Mouse (Mus musculus): Measurements from ENCODE around the gene Usp24. TPM values are rescaled to one million over a fixed set of nuclear protein-coding genes. Genes with fewer than 3 reads are reported as not detected.

The Usp24 gene
- polyA plus RNA-seq, 1 experiment from 2014 or later, result 8.8 TPM

GRCm38 (mm10) chr4:106453516-106453915 is 137.5 kb downstream of the Usp24 start:
- ATAC-seq (replicated peaks; ENCODE audit: insufficient number of reproducible peaks, low FRiP score, low TSS enrichment, low read depth), result no peak
- no peak overlapping the region for H3K9ac ChIP-seq (replicated peaks; ENCODE audit: low read length)
- no peaks in the 10 kb centered on the region for H3K27me3 ChIP-seq (ENCODE audit: control insufficient read depth, insufficient read depth, low read length)
- no peak overlapping the region for H3K4me2 ChIP-seq (ENCODE audit: low read depth, low read length)
- H3K9me3 ChIP-seq (replicated peaks; ENCODE audit: control insufficient read depth, low read length), result no peaks in the 10 kb centered on the region
- no peak for DNase-seq (ENCODE audit: low spot score)
- no peaks in the 10 kb centered on the region for H3K4me1 ChIP-seq (ENCODE audit: control insufficient read depth, insufficient read depth, low read length)
- WGBS, result 87% methylated on average over 4 of the region's 4 CpGs
- no peak overlapping the region for H3K27ac ChIP-seq (replicated peaks; ENCODE audit: low read depth, low read length)
- no peak overlapping the region for H3K4me3 ChIP-seq (ENCODE audit: low read depth, low read length)
- H3K36me3 ChIP-seq (replicated peaks; ENCODE audit: control insufficient read depth, insufficient read depth, low read depth, low read length), result no peaks in the 10 kb centered on the region

- ATAC-seq (replicated peaks; ENCODE audit: insufficient number of reproducible peaks, low FRiP score, low TSS enrichment, low read depth), result no peak
- Histone ChIP-seq H3K9me3 (replicated peaks; ENCODE audit: control insufficient read depth, low read length) (no peaks in the 10 kb centered on the region), H3K4me3 (ENCODE audit: low read depth, low read length) (no peak overlapping the region), H3K27ac (replicated peaks; ENCODE audit: low read depth, low read length) (no peak overlapping the region), H3K36me3 (replicated peaks; ENCODE audit: control insufficient read depth, insufficient read depth, low read depth, low read length) (no peaks in the 10 kb centered on the region), H3K4me2 (ENCODE audit: low read depth, low read length) (no peak overlapping the region), H3K27me3 (ENCODE audit: control insufficient read depth, insufficient read depth, low read length) (no peaks in the 10 kb centered on the region), H3K9ac (replicated peaks; ENCODE audit: low read length) (no peak overlapping the region), H3K4me1 (ENCODE audit: control insufficient read depth, insufficient read depth, low read length) (no peaks in the 10 kb centered on the region)
- WGBS, result 91% methylated on average over 7 of the region's 7 CpGs
- DNase-seq (ENCODE audit: low spot score), result no peak
Measured at GRCm38 (mm10) chr4:106454541-106454940, 138.5 kb downstream of the Usp24 start.

DNA sequence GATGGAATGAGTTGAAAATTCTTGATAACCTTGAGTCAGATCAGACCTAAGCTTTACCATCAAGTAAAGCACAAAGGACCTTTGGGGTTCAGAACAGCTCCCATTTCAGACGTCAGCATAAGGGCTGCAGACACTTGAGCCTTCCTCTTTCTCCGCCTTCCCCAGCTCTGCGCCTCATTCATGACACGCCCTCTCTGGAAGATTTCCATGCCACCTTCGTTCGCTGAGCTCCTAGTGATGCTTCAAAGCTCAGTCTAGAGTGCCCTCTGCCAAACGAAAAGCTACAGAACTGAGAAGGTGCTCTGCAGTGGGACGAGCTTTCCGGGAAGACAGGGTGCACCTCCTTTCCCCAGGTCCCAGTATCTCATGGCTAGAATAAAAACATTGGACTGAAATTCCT is 146.0 kb downstream of the Usp24 start:
- ATAC-seq (replicated peaks; ENCODE audit: insufficient number of reproducible peaks, low FRiP score, low TSS enrichment, low read depth), result no peak
- Histone ChIP-seq H3K9me3 (replicated peaks; ENCODE audit: control insufficient read depth, low read length) (no peaks in the 10 kb centered on the region), H3K36me3 (replicated peaks; ENCODE audit: control insufficient read depth, insufficient read depth, low read depth, low read length) (no peaks in the 10 kb centered on the region), H3K27me3 (ENCODE audit: control insufficient read depth, insufficient read depth, low read length) (peaks cover 25% of the 10 kb centered on the region), H3K4me1 (ENCODE audit: control insufficient read depth, insufficient read depth, low read length) (peaks cover 3% of the 10 kb centered on the region), H3K9ac (replicated peaks; ENCODE audit: low read length) (no peak overlapping the region), H3K4me3 (ENCODE audit: low read depth, low read length) (no peak overlapping the region), H3K4me2 (ENCODE audit: low read depth, low read length) (no peak overlapping the region), H3K27ac (replicated peaks; ENCODE audit: low read depth, low read length) (no peak overlapping the region)
- no peak for DNase-seq (ENCODE audit: low spot score)
- WGBS, result 78% methylated on average over 9 of the region's 9 CpGs

DNA sequence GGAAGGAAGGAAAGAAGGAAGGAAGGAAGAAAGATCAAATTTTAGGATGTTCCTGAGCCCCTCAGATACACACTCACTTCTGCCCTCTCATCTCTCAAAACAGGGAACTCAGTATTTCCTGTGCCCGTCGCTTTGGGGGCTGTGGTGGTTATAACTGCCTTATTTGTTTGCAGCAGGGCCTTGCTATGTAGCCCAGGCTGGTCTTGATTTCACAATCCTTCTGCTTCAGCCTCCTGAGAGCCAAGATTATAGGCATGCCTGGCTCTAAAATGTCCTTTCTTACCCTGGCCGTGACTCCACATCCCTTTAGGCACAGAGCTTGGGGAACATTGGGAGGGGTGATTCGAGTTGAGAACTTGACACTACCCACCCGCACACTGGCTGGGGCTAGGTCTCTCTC is 146.5 kb downstream of the Usp24 start:
- ATAC-seq (replicated peaks; ENCODE audit: insufficient number of reproducible peaks, low FRiP score, low TSS enrichment, low read depth) (no peak), DNase-seq (ENCODE audit: low spot score) (no peak)
- no peak overlapping the region for H3K4me2 ChIP-seq (ENCODE audit: low read depth, low read length)
- WGBS, result 75% methylated on average over 5 of the region's 5 CpGs
- H3K9ac ChIP-seq (replicated peaks; ENCODE audit: low read length), result no peak overlapping the region
- peaks cover 25% of the 10 kb centered on the region for H3K27me3 ChIP-seq (ENCODE audit: control insufficient read depth, insufficient read depth, low read length)
- H3K9me3 ChIP-seq (replicated peaks; ENCODE audit: control insufficient read depth, low read length), result no peaks in the 10 kb centered on the region
- no peak overlapping the region for H3K4me3 ChIP-seq (ENCODE audit: low read depth, low read length)
- peaks cover 3% of the 10 kb centered on the region for H3K4me1 ChIP-seq (ENCODE audit: control insufficient read depth, insufficient read depth, low read length)
- H3K36me3 ChIP-seq (replicated peaks; ENCODE audit: control insufficient read depth, insufficient read depth, low read depth, low read length), result no peaks in the 10 kb centered on the region
- H3K27ac ChIP-seq (replicated peaks; ENCODE audit: low read depth, low read length), result no peak overlapping the region

DNA sequence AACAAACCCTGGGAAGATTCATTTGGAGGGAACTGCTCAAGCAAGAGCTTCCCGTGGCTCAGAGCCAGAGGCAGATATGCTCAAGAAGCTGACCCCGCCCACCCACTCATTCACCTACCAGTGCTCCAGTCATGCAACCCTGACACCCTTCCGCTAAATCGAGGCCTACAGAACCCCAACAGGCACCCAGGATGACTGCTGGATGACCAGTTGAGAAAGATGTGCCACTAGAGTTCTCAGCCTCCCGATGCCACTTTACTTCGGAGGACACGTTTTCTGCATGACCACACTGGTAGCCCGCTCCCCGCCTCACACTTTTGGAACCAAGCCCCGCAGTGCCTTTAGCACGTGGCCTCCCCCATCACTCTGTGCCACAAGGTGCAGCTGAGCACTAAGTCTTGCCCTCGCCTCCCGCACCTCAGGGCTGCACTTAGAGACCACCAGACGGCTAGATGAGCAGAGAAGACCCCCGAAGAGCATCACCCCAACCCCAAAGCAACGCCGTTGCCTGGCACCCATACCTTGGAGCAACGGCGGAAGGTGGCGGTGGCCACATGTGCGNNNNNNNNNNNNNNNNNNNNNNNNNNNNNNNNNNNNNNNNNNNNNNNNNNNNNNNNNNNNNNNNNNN is 147.3 kb downstream of the Usp24 start:
- no peak for DNase-seq (ENCODE audit: low spot score)
- Histone ChIP-seq H3K36me3 (replicated peaks; ENCODE audit: control insufficient read depth, insufficient read depth, low read depth, low read length) (no peaks in the 10 kb centered on the region), H3K4me2 (ENCODE audit: low read depth, low read length) (peak overlapping the region; percentile 64), H3K27me3 (ENCODE audit: control insufficient read depth, insufficient read depth, low read length) (peaks cover 25% of the 10 kb centered on the region), H3K9me3 (replicated peaks; ENCODE audit: control insufficient read depth, low read length) (no peaks in the 10 kb centered on the region), H3K4me1 (ENCODE audit: control insufficient read depth, insufficient read depth, low read length) (peaks cover 3% of the 10 kb centered on the region), H3K27ac (replicated peaks; ENCODE audit: low read depth, low read length) (no peak overlapping the region), H3K4me3 (ENCODE audit: low read depth, low read length) (peak overlapping the region; percentile 29), H3K9ac (replicated peaks; ENCODE audit: low read length) (peak overlapping the region; percentile 39)
- 31% methylated on average over 21 of the region's 21 CpGs for WGBS
- ATAC-seq (replicated peaks; ENCODE audit: insufficient number of reproducible peaks, low FRiP score, low TSS enrichment, low read depth), result no peak

DNA sequence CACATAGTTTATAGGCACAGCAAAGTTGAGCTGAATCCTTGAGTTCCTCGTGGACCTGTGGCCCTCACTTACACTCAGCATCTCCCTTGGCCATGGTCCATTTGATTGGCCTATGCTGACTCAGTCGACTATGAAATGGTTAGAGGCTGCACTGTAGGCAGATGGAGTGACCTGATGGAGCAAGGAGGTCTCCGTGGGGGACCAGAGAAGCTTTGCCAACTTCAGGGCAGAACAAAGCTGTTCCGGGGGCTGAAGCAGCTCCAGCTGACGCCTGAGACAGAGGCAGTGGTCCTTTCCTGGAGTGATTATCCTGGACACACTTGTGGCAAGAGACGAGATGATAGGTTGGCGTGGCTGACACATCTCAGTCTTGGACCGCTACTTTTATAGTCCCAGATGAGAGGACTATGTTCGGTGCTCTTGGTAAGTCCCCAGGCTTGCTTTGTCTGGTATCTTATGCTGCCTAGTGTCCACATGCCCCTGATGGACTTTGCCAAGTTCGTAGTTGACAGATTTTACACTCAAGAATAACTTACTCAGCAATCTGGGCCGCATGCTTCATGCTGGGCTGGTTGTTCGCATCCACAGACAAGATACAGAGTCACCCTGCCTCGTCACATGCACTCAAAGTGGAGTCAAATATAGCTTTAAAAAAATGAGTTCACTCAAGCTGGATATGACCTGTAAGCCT is 151.6 kb downstream of the Usp24 start:
- no peak overlapping the region for H3K9ac ChIP-seq (replicated peaks; ENCODE audit: low read length)
- no peak overlapping the region for H3K27ac ChIP-seq (replicated peaks; ENCODE audit: low read depth, low read length)
- peaks cover 3% of the 10 kb centered on the region for H3K4me1 ChIP-seq (ENCODE audit: control insufficient read depth, insufficient read depth, low read length)
- no peak overlapping the region for H3K4me3 ChIP-seq (ENCODE audit: low read depth, low read length)
- DNase-seq (ENCODE audit: low spot score), result no peak
- no peak overlapping the region for H3K4me2 ChIP-seq (ENCODE audit: low read depth, low read length)
- H3K36me3 ChIP-seq (replicated peaks; ENCODE audit: control insufficient read depth, insufficient read depth, low read depth, low read length), result no peaks in the 10 kb centered on the region
- no peaks in the 10 kb centered on the region for H3K9me3 ChIP-seq (replicated peaks; ENCODE audit: control insufficient read depth, low read length)
- 84% methylated on average over 13 of the region's 13 CpGs for WGBS
- peaks cover 23% of the 10 kb centered on the region for H3K27me3 ChIP-seq (ENCODE audit: control insufficient read depth, insufficient read depth, low read length)
- ATAC-seq (replicated peaks; ENCODE audit: insufficient number of reproducible peaks, low FRiP score, low TSS enrichment, low read depth), result no peak

DNA sequence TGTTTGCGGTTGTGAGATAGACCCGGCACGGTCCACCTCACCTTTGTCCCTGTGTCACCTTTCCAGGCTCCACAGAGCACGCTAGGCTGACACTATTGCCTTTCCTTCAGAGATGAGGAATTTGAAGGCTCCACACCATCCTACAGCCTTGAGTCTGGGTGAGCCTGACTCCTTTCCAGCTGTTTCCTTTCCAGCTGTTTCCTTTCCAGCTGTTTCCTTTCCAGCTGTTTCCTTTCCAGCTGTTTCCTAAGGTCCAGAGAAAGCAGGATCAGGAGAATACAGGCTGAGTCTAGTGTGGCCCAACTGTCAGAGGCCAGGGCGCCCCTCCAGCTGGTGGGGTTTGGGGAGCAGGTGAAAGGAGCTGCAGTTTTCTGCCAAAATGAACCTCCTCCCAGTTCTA is 154.9 kb downstream of the Usp24 start:
- H3K36me3 ChIP-seq (replicated peaks; ENCODE audit: control insufficient read depth, insufficient read depth, low read depth, low read length), result no peaks in the 10 kb centered on the region
- no peaks in the 10 kb centered on the region for H3K9me3 ChIP-seq (replicated peaks; ENCODE audit: control insufficient read depth, low read length)
- no peak for DNase-seq (ENCODE audit: low spot score)
- H3K9ac ChIP-seq (replicated peaks; ENCODE audit: low read length), result no peak overlapping the region
- no peak overlapping the region for H3K4me3 ChIP-seq (ENCODE audit: low read depth, low read length)
- H3K4me2 ChIP-seq (ENCODE audit: low read depth, low read length), result no peak overlapping the region
- 69% methylated on average over 5 of the region's 5 CpGs for WGBS
- H3K4me1 ChIP-seq (ENCODE audit: control insufficient read depth, insufficient read depth, low read length), result no peaks in the 10 kb centered on the region
- H3K27ac ChIP-seq (replicated peaks; ENCODE audit: low read depth, low read length), result no peak overlapping the region
- no peaks in the 10 kb centered on the region for H3K27me3 ChIP-seq (ENCODE audit: control insufficient read depth, insufficient read depth, low read length)
- ATAC-seq (replicated peaks; ENCODE audit: insufficient number of reproducible peaks, low FRiP score, low TSS enrichment, low read depth), result no peak

GRCm38 (mm10) chr4:106472335-106472734 is 156.3 kb downstream of the Usp24 start:
- no peaks in the 10 kb centered on the region for H3K36me3 ChIP-seq (replicated peaks; ENCODE audit: control insufficient read depth, insufficient read depth, low read depth, low read length)
- H3K27ac ChIP-seq (replicated peaks; ENCODE audit: low read depth, low read length), result no peak overlapping the region
- no peak overlapping the region for H3K9ac ChIP-seq (replicated peaks; ENCODE audit: low read length)
- no peaks in the 10 kb centered on the region for H3K4me1 ChIP-seq (ENCODE audit: control insufficient read depth, insufficient read depth, low read length)
- DNase-seq (ENCODE audit: low spot score) (peak; percentile 82), ATAC-seq (replicated peaks; ENCODE audit: insufficient number of reproducible peaks, low FRiP score, low TSS enrichment, low read depth) (no peak; the same call in 1 of the 2 replicates)
- 24% methylated on average over 3 of the region's 3 CpGs for WGBS
- H3K4me2 ChIP-seq (ENCODE audit: low read depth, low read length), result no peak overlapping the region
- H3K27me3 ChIP-seq (ENCODE audit: control insufficient read depth, insufficient read depth, low read length), result no peaks in the 10 kb centered on the region
- H3K4me3 ChIP-seq (ENCODE audit: low read depth, low read length), result no peak overlapping the region
- no peaks in the 10 kb centered on the region for H3K9me3 ChIP-seq (replicated peaks; ENCODE audit: control insufficient read depth, low read length)
